Mouse (Mus musculus): ENCODE data around the gene Ggt5. TPM values are rescaled to one million over a fixed set of nuclear protein-coding genes. Genes with fewer than 3 reads are reported as not detected.

Ggt5 gene
- polyA plus RNA-seq, 1 experiment from 2014 or later = 4.0 TPM

DNA sequence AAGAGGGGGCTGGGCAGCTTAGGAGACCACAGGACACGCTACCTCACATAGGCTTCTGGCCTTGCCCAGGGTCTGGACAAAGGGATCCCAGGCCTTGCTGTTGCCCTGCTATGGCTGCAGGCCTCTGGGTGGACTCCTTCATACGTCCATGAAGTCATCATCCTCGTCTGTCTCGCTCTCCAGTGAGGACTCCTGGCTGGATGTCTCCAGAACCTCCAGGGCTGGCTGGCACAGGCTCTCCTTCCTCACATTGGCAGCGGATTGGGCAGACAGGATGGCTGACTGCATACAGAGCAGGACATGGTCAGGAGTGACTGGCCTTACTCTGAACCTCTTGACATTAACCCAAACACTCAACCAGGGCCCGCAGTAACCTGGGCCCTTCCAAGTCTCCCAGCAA, 57.3 kb downstream of the Ggt5 start:
- Histone ChIP-seq H3K36me3 (ENCODE audit: control insufficient read depth, insufficient read depth) (peaks cover 34% of the 10 kb centered on the region), H3K27me3 (replicated peaks; ENCODE audit: control insufficient read depth, insufficient read depth, low read length) (no peaks in the 10 kb centered on the region), H3K4me1 (replicated peaks; ENCODE audit: control insufficient read depth, insufficient read depth, low read length) (no peaks in the 10 kb centered on the region), H3K9me3 (ENCODE audit: control insufficient read depth) (no peaks in the 10 kb centered on the region), H3K9ac (ENCODE audit: low read depth, low read length) (no peak overlapping the region), H3K4me3 (ENCODE audit: low read depth, low read length) (no peak overlapping the region), H3K27ac (ENCODE audit: low read depth, low read length) (no peak overlapping the region), H3K4me2 (replicated peaks; ENCODE audit: low read depth) (no peak overlapping the region)
- ATAC-seq = no peak
- no peak for TF ChIP-seq CTCF (IDR thresholded peaks at IDR 0.05; ENCODE audit: low read depth)
- WGBS = 88% methylated on average over 6 of the region's 6 CpGs

DNA sequence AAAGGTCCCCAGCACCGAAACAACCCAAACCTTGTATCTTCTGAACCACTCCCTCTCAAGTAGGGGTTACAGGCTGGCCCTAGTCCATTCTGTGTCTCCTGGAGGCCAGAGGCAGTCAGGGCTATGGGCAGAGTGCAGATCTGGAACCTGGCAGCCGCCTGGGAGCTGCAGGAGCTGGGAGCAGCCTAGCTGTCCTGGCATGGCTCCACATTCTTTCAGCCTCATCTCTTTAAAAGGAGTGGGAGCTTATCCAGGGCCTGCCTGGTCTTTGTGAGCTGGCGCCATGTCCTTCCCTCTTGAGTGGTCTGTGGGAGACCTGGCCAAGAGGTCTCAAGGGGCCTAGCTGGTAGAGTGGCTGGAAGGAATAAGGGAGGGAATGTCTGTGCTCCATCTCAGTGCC, 58.2 kb downstream of the Ggt5 start:
- 82% methylated on average over 3 of the region's 3 CpGs for WGBS
- Histone ChIP-seq H3K9ac (ENCODE audit: low read depth, low read length) (no peak overlapping the region), H3K9me3 (ENCODE audit: control insufficient read depth) (no peaks in the 10 kb centered on the region), H3K36me3 (ENCODE audit: control insufficient read depth, insufficient read depth) (peaks cover 44% of the 10 kb centered on the region), H3K27ac (ENCODE audit: low read depth, low read length) (peak overlapping the region; percentile 66), H3K4me3 (ENCODE audit: low read depth, low read length) (no peak overlapping the region), H3K4me1 (replicated peaks; ENCODE audit: control insufficient read depth, insufficient read depth, low read length) (no peaks in the 10 kb centered on the region), H3K27me3 (replicated peaks; ENCODE audit: control insufficient read depth, insufficient read depth, low read length) (no peaks in the 10 kb centered on the region), H3K4me2 (replicated peaks; ENCODE audit: low read depth) (no peak overlapping the region)
- ATAC-seq = no peak
- no peak for TF ChIP-seq CTCF (IDR thresholded peaks at IDR 0.05; ENCODE audit: low read depth)

DNA sequence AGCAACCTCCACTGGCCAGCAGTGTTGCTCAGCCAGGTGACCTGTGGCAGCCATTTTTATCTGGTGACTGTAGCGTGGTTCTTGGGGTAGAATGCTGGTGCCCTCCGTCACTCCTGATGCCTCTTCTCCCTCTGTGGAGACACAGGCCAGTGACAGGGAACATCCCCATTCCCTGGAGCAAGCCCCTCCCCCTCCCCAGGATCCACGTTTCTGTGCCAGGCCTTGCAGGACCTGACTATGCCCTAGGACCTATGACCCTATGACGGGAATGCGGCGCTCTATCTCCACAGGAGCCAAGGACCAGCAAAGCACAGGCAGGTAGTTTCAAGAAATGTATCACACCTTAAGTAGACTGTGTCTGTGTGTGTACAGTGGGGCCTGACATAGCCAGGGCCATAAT, 59.0 kb downstream of the Ggt5 start:
- Histone ChIP-seq H3K4me1 (replicated peaks; ENCODE audit: control insufficient read depth, insufficient read depth, low read length) (no peaks in the 10 kb centered on the region), H3K27me3 (replicated peaks; ENCODE audit: control insufficient read depth, insufficient read depth, low read length) (no peaks in the 10 kb centered on the region), H3K27ac (ENCODE audit: low read depth, low read length) (peak overlapping the region; percentile 66; the same call in 1 of the 2 replicates), H3K36me3 (ENCODE audit: control insufficient read depth, insufficient read depth) (peaks cover 50% of the 10 kb centered on the region), H3K9me3 (ENCODE audit: control insufficient read depth) (no peaks in the 10 kb centered on the region), H3K4me2 (replicated peaks; ENCODE audit: low read depth) (no peak overlapping the region), H3K4me3 (ENCODE audit: low read depth, low read length) (no peak overlapping the region), H3K9ac (ENCODE audit: low read depth, low read length) (no peak overlapping the region)
- WGBS = 87% methylated on average over 6 of the region's 6 CpGs
- no peak for ATAC-seq
- no peak for TF ChIP-seq CTCF (IDR thresholded peaks at IDR 0.05; ENCODE audit: low read depth)

DNA sequence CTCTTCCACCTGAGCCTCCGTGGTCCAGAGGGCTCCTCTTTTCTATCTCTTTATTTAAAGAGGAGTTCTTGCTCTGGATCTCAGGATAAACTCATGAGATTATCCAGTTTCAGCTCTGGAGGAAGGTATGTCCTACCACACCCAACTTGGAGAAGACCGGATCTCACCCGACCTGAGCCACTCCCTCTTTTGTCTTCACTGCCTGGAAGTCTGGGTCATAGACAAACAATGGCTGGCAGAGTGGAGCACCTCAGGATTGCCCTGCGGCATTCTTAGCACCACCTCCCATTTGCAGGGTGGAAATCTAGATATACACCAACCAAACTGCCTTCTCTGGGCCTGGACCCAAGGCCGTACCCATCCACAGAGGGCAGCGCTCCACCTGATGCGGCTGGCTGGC, 59.9 kb downstream of the Ggt5 start:
- no peaks in the 10 kb centered on the region for H3K9me3 ChIP-seq (ENCODE audit: control insufficient read depth)
- peaks cover 56% of the 10 kb centered on the region for H3K36me3 ChIP-seq (ENCODE audit: control insufficient read depth, insufficient read depth)
- H3K4me2 ChIP-seq (replicated peaks; ENCODE audit: low read depth) = no peak overlapping the region
- no peak overlapping the region for H3K9ac ChIP-seq (ENCODE audit: low read depth, low read length)
- 66% methylated on average over 7 of the region's 7 CpGs for WGBS
- no peaks in the 10 kb centered on the region for H3K4me1 ChIP-seq (replicated peaks; ENCODE audit: control insufficient read depth, insufficient read depth, low read length)
- H3K27me3 ChIP-seq (replicated peaks; ENCODE audit: control insufficient read depth, insufficient read depth, low read length) = no peaks in the 10 kb centered on the region
- no peak overlapping the region for H3K4me3 ChIP-seq (ENCODE audit: low read depth, low read length)
- ATAC-seq = no peak
- no peak overlapping the region for H3K27ac ChIP-seq (ENCODE audit: low read depth, low read length)
- no peak for TF ChIP-seq CTCF (IDR thresholded peaks at IDR 0.05; ENCODE audit: low read depth)

DNA sequence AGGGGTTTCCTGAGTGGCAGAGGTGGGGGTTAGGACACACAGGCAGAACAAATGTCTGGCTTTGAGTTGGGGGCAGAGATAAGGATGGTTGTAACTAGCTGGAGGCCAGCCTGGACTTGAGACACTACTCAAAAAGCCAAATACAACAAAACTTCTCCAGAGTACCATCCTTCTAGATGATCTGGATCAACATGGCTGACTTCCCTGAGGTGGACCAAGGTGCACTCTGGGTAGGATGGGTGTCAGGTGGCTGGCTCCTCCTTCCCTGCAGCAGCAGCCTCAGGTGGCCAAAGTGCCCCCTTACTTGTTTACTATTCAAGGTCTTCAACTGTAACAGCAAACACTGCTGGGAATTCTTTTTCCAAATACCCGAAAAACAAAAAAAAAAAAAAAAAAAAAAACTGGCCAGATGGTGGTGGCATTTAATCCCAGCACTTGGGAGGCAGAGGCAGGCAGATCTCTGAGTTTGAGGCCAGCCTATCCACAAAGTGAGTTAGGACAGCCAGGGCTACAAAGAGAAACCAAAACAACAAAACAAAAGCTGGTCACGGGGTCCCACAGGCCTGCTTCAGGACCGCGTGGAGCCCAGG, 60.4 kb downstream of the Ggt5 start:
- H3K9ac ChIP-seq (ENCODE audit: low read depth, low read length) = no peak overlapping the region
- peaks cover 61% of the 10 kb centered on the region for H3K36me3 ChIP-seq (ENCODE audit: control insufficient read depth, insufficient read depth)
- H3K27me3 ChIP-seq (replicated peaks; ENCODE audit: control insufficient read depth, insufficient read depth, low read length) = no peaks in the 10 kb centered on the region
- no peak overlapping the region for H3K4me2 ChIP-seq (replicated peaks; ENCODE audit: low read depth)
- no peak for ATAC-seq
- no peak overlapping the region for H3K27ac ChIP-seq (ENCODE audit: low read depth, low read length)
- H3K4me3 ChIP-seq (ENCODE audit: low read depth, low read length) = no peak overlapping the region
- H3K4me1 ChIP-seq (replicated peaks; ENCODE audit: control insufficient read depth, insufficient read depth, low read length) = no peaks in the 10 kb centered on the region
- no peak for TF ChIP-seq CTCF (IDR thresholded peaks at IDR 0.05; ENCODE audit: low read depth)
- 89% methylated on average over 4 of the region's 4 CpGs for WGBS
- no peaks in the 10 kb centered on the region for H3K9me3 ChIP-seq (ENCODE audit: control insufficient read depth)

DNA sequence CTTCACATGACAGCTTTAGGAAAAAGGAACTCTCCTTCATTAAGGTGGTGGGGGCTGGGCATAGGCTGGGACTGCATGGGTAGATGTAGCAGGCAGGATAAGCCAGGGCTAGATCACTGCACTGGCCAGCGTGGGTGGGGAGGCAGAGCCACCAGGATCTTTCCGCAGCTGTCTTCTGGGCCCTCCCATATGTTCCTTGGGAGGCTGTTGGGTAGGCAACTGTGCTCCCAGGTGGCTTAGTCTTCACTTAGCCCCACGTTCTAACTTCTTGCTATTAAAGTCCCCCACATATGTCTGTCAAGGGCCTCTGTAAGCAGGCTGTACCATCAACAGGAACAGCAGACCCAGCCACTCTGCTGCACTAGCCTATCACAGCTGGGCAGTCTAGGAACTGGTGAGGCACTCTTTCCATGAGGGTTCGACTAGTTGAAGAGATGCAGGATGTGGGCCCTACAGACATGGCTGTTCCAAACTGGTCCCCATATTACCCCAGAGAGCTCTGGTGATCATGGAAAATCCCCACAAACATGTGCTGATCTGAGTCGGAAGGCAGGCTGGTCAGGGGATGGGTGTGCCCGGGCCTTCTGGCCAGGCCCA, 61.3 kb downstream of the Ggt5 start:
- TF ChIP-seq CTCF (IDR thresholded peaks at IDR 0.05; ENCODE audit: low read depth) = no peak

More for the DNA sequence above, 61.3 kb downstream of the Ggt5 start:
- H3K9ac ChIP-seq (ENCODE audit: low read depth, low read length) = no peak overlapping the region
- no peak overlapping the region for H3K4me2 ChIP-seq (replicated peaks; ENCODE audit: low read depth)
- H3K36me3 ChIP-seq (ENCODE audit: control insufficient read depth, insufficient read depth) = peaks cover 70% of the 10 kb centered on the region
- H3K9me3 ChIP-seq (ENCODE audit: control insufficient read depth) = no peaks in the 10 kb centered on the region
- WGBS = 90% methylated on average over 6 of the region's 6 CpGs
- no peak overlapping the region for H3K27ac ChIP-seq (ENCODE audit: low read depth, low read length)
- H3K27me3 ChIP-seq (replicated peaks; ENCODE audit: control insufficient read depth, insufficient read depth, low read length) = no peaks in the 10 kb centered on the region
- H3K4me1 ChIP-seq (replicated peaks; ENCODE audit: control insufficient read depth, insufficient read depth, low read length) = no peaks in the 10 kb centered on the region
- no peak overlapping the region for H3K4me3 ChIP-seq (ENCODE audit: low read depth, low read length)
- no peak for ATAC-seq

All from intestine, postnatal 0 days (tissue).